Mouse (Mus musculus) heart, adult 2 months (tissue): ENCODE data around the gene Hist1h2bh.

Experiments used
- CTCF ChIP-seq: fragments of 200-600 bp; IDR thresholded peaks from 2 replicates; pipeline ENCODE4 v1.8.1; 2022; ENCODE audit warnings: antibody characterized with exemption, mild to moderate bottlenecking, moderate library complexity
- EP300 ChIP-seq: fragments of 200-500 bp; IDR thresholded peaks from 2 replicates; pipeline ENCODE4 v1.6.1; 2011; ENCODE audit warnings: low read depth, low read length, control low read depth; ENCODE audit not compliant: insufficient read depth
- POLR2A ChIP-seq: fragments of 200-500 bp; IDR thresholded peaks from 2 replicates; pipeline ENCODE4 v1.6.1; 2011; ENCODE audit warnings: mild to moderate bottlenecking, low read depth, low read length, control low read depth; ENCODE audit not compliant: insufficient read depth

DNA sequence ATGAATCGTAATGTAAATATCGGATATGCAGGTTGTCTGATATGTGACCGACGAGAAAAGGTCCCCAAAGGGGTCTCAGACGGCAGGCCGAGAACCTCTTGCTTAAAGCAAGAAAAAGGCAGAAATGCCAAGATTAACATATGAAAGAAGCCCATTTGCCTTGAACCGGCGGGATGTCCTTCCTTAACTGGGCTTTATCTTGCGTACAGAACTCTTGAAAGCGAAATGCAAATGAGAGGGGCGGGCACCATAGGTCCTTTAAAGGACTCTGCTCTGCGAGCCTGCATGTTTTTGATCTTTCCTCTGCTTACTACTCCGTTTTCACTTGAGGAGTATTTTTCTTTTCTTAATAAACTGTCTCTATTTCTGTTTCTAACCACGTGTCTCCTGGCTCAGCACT is 51.2 kb downstream of the Hist1h2bh start:
- TF ChIP-seq CTCF (no peak), EP300 (no peak), POLR2A (no peak)
